ENCODE assay signal across 10 mouse cellular contexts in genomic region chr4:152103025-152103424, GRCm38 (mm10). TPM values are rescaled to one million over a fixed set of nuclear protein-coding genes. Genes with fewer than 3 reads are reported as not detected.
DNase-seq lines count a peak whose midpoint lies in the region; ATAC-seq and TF ChIP-seq lines count a peak whose summit lies in the region.
"Had no signal": no experiment of that assay in that cellular context is flagged by ENCODE, and none has a peak within 500 bp of the region (broad histone marks: within the 10 kb centered on the region; RNA-seq: fewer than 3 reads in every experiment).

No protein-coding gene starts in this region.

- DNase-seq in hindbrain, embryonic 14.5 days (ENCODE audit: low spot score): peak; percentile 69
- peak; percentile 64 to 74 for DNase-seq in CD8-positive naive resting alpha-beta T cell, adult 2 months (ENCODE audit: low read depth in 2 of 2, low spot score in 2 of 2)
- peak; percentile 85 for DNase-seq in adrenal gland, postnatal 14 days
- DNase-seq in left cerebral cortex, adult 11 months (ENCODE audit: low spot score): peak; percentile 72
- peak; percentile 69 to 88 for DNase-seq in thymus, postnatal 10 days (ENCODE audit: low spot score in 2 of 2)

- H3K4me2 ChIP-seq in hindbrain, embryonic 14.5 days (replicated peaks): no peak overlapping the region
- no peak overlapping the region for H3K4me2 ChIP-seq in hindbrain, embryonic 13.5 days
- H3K4me2 ChIP-seq in myocyte (ENCODE audit: low read depth): no peak overlapping the region
- H3K4me2 ChIP-seq: embryonic facial prominence, embryonic 15.5 days had no signal

- TF ChIP-seq POLR2A in myocyte (IDR thresholded peaks at IDR 0.05; ENCODE audit: insufficient read length, low read depth): no peak

- WGBS in hindbrain, embryonic 14.5 days: 39% methylated on average over 7 of the region's 7 CpGs
- 33% methylated on average over 6 of the region's 7 CpGs for WGBS in hindbrain, embryonic 13.5 days

- H3K9me3 ChIP-seq in hindbrain, embryonic 14.5 days (ENCODE audit: control insufficient read depth, low read length): no peaks in the 10 kb centered on the region
- H3K9me3 ChIP-seq in hindbrain, embryonic 13.5 days: no peaks in the 10 kb centered on the region
- H3K9me3 ChIP-seq: embryonic facial prominence, embryonic 15.5 days had no signal

- no peak overlapping the region for H3K27ac ChIP-seq in hindbrain, embryonic 14.5 days
- no peak overlapping the region for H3K27ac ChIP-seq in hindbrain, embryonic 13.5 days
- H3K27ac ChIP-seq: embryonic facial prominence, embryonic 15.5 days had no signal

- H3K79me2 ChIP-seq in myocyte (ENCODE audit: control insufficient read depth, insufficient read depth): peaks cover 8% of the 10 kb centered on the region

- no peak for ATAC-seq in hindbrain, embryonic 14.5 days (ENCODE audit: low FRiP score)
- no peak for ATAC-seq in hindbrain, embryonic 13.5 days (ENCODE audit: low FRiP score)
- ATAC-seq in erythroblast, adult 5-6 weeks (replicated peaks; ENCODE audit: low FRiP score, poor library complexity, severe bottlenecking): peak; percentile 80

- peaks cover 2% of the 10 kb centered on the region; the same call in 1 of the 2 replicates for H3K4me1 ChIP-seq in hindbrain, embryonic 14.5 days (replicated peaks; ENCODE audit: control insufficient read depth, insufficient read depth, low read length)
- peaks cover 17% of the 10 kb centered on the region for H3K4me1 ChIP-seq in hindbrain, embryonic 13.5 days (replicated peaks)

- peaks cover 16% of the 10 kb centered on the region; the same call in 1 of the 2 replicates for H3K36me3 ChIP-seq in hindbrain, embryonic 14.5 days (replicated peaks; ENCODE audit: control insufficient read depth, insufficient read depth)
- peaks cover 27% of the 10 kb centered on the region for H3K36me3 ChIP-seq in hindbrain, embryonic 13.5 days
- H3K36me3 ChIP-seq in myocyte (ENCODE audit: control insufficient read depth, insufficient read depth): peaks cover 23% of the 10 kb centered on the region

- H3K9ac ChIP-seq in hindbrain, embryonic 14.5 days: no peak overlapping the region
- no peak overlapping the region for H3K9ac ChIP-seq in hindbrain, embryonic 13.5 days
- H3K9ac ChIP-seq: embryonic facial prominence, embryonic 15.5 days had no signal

- no peaks in the 10 kb centered on the region for H3K27me3 ChIP-seq in hindbrain, embryonic 14.5 days (ENCODE audit: control insufficient read depth, insufficient read depth, low read length)
- H3K27me3 ChIP-seq in hindbrain, embryonic 13.5 days: peaks cover 12% of the 10 kb centered on the region
- no peaks in the 10 kb centered on the region for H3K27me3 ChIP-seq in myocyte (ENCODE audit: control insufficient read depth, insufficient read depth, insufficient read length)
- H3K27me3 ChIP-seq: embryonic facial prominence, embryonic 15.5 days had no signal

- H3ac ChIP-seq in myocyte (ENCODE audit: control insufficient read depth, insufficient read length): no peak overlapping the region

- H3K4me3 ChIP-seq in hindbrain, embryonic 14.5 days (replicated peaks; ENCODE audit: low read length): no peak overlapping the region
- H3K4me3 ChIP-seq in hindbrain, embryonic 13.5 days: no peak overlapping the region
- H3K4me3 ChIP-seq in myocyte: no peak overlapping the region
- H3K4me3 ChIP-seq: embryonic facial prominence, embryonic 15.5 days had no signal

TF ChIP-seq in myocyte, 11 proteins besides CTCF, POLR2A, EP300 and RAD21:
- TF ChIP-seq MYOD1 (IDR thresholded peaks at IDR 0.05; ENCODE audit: control insufficient read depth in 1 of 3, insufficient read length in 2 of 3, low read depth in 2 of 3) (no peak), SRF (IDR thresholded peaks at IDR 0.05; ENCODE audit: control insufficient read depth, insufficient read length, low read depth) (peak; percentile 7)
TF ChIP-seq in myocyte: peak in this region for 1.

RNA-seq across cellular contexts. Expression of gene Tnfrsf25, which starts 12.7 kb away (rescaled TPM):
- 0.94 and 0.95 TPM in 2 replicates for polyA plus RNA-seq in hindbrain, embryonic 14.5 days (2014; fragmentation: Nextera tagmentation; extraction: Ambion mirVana)
- polyA plus RNA-seq in hindbrain, embryonic 13.5 days (2015; fragmentation: Nextera tagmentation; extraction: Ambion mirVana): 1.00 and 1.3 TPM in 2 replicates
- 2.9 and 4.8 TPM in 2 replicates for total RNA-seq in adrenal gland, postnatal 14 days (2021)
- total RNA-seq in erythroblast, adult 5-6 weeks (2015; ENCODE audit: low replicate concordance): not detected in 2 replicates
- total RNA-seq in erythroblast, adult 5-6 weeks (2017; ENCODE audit: low replicate concordance): not detected in 2 replicates
- polyA plus RNA-seq in myocyte (2012; fragmentation: generic; extraction: Trizol): 4.0 TPM

RNA-seq across cellular contexts. Expression of gene Plekhg5, which starts 30.7 kb away (rescaled TPM):
- 10.0 and 10.9 TPM in 2 replicates for polyA plus RNA-seq in hindbrain, embryonic 14.5 days (2014; fragmentation: Nextera tagmentation; extraction: Ambion mirVana)
- polyA plus RNA-seq in hindbrain, embryonic 13.5 days (2015; fragmentation: Nextera tagmentation; extraction: Ambion mirVana): 10.2 and 10.9 TPM in 2 replicates
- total RNA-seq in adrenal gland, postnatal 14 days (2021): 16.9 and 21.5 TPM in 2 replicates
- 0.42 TPM in 1 of 2 replicates, not detected in the other for total RNA-seq in erythroblast, adult 5-6 weeks (2015; ENCODE audit: low replicate concordance)
- total RNA-seq in erythroblast, adult 5-6 weeks (2017; ENCODE audit: low replicate concordance): 1.4 and 2.0 TPM in 2 replicates
- 65.8 TPM for polyA plus RNA-seq in myocyte (2012; fragmentation: generic; extraction: Trizol)

RNA-seq across cellular contexts. Expression of gene Espn, which starts 49.1 kb away (rescaled TPM):
- polyA plus RNA-seq in hindbrain, embryonic 14.5 days (2014; fragmentation: Nextera tagmentation; extraction: Ambion mirVana): 0.25 and 0.40 TPM in 2 replicates
- 0.09 and 0.22 TPM in 2 replicates for polyA plus RNA-seq in hindbrain, embryonic 13.5 days (2015; fragmentation: Nextera tagmentation; extraction: Ambion mirVana)
- total RNA-seq in adrenal gland, postnatal 14 days (2021): 0.71 and 0.96 TPM in 2 replicates
- total RNA-seq in erythroblast, adult 5-6 weeks (2015; ENCODE audit: low replicate concordance): not detected in 2 replicates
- total RNA-seq in erythroblast, adult 5-6 weeks (2017; ENCODE audit: low replicate concordance): 0.34 and 0.42 TPM in 2 replicates
- polyA plus RNA-seq in myocyte (2012; fragmentation: generic; extraction: Trizol): 0.65 TPM

RNA-seq across cellular contexts. Expression of gene Hes2, which starts 55.6 kb away (rescaled TPM):
- not detected in 2 replicates for polyA plus RNA-seq in hindbrain, embryonic 14.5 days (2014; fragmentation: Nextera tagmentation; extraction: Ambion mirVana)
- 0.34 and 1.8 TPM in 2 replicates for polyA plus RNA-seq in hindbrain, embryonic 13.5 days (2015; fragmentation: Nextera tagmentation; extraction: Ambion mirVana)
- not detected in 2 replicates for total RNA-seq in adrenal gland, postnatal 14 days (2021)
- not detected in 2 replicates for total RNA-seq in erythroblast, adult 5-6 weeks (2015; ENCODE audit: low replicate concordance)
- total RNA-seq in erythroblast, adult 5-6 weeks (2017; ENCODE audit: low replicate concordance): not detected in 2 replicates
- polyA plus RNA-seq in myocyte (2012; fragmentation: generic; extraction: Trizol): not detected
- total RNA-seq: left cerebral cortex, postnatal 36 days had no signal
